Mouse (Mus musculus): ENCODE measurements around the gene Midn.
A peak's percentile ranks its signal among the peaks of the same experiment; 100 is the strongest.

- TF ChIP-seq CTCF (IDR thresholded peaks at IDR 0.05; ENCODE audit: control insufficient read depth, insufficient read depth, insufficient replicate concordance, low read depth, low read length) = peak; percentile 71; the same call in 1 of the 2 replicates
- TF ChIP-seq POLR2A (IDR thresholded peaks at IDR 0.05; ENCODE audit: control insufficient read depth, low read depth, low read length) = no peak
Measured at GRCm38 (mm10) chr10:80199440-80200008, 51.5 kb downstream of the Midn start.

All from testis, adult 2 months (tissue).